Mouse (Mus musculus): Measurements from ENCODE around the gene Tprkb. TPM values are rescaled to one million over a fixed set of nuclear protein-coding genes. Genes with fewer than 3 reads are reported as not detected.
"Not testable (repeated sequence)": the region's sequence is repeated elsewhere in the genome, so short reads cannot be mapped to it uniquely, and the experiment has no call there.

The Tprkb gene
- polyA plus RNA-seq, 1 experiment from 2014 or later: 34.8 TPM

- not testable (repeated sequence) for ATAC-seq (ENCODE audit: insufficient number of reproducible peaks, low FRiP score, low TSS enrichment, low read depth); H3K4me2 ChIP-seq; H3K9ac ChIP-seq; H3K4me3 ChIP-seq; H3K27ac ChIP-seq; H3K36me3 ChIP-seq; H3K4me1 ChIP-seq; H3K27me3 ChIP-seq; H3K9me3 ChIP-seq
- 74% methylated on average over 25 of the region's 25 CpGs for WGBS
Observed at GRCm38 (mm10) chr6:85895061-85895648, 16.5 kb upstream of the Tprkb start.

- 67% methylated on average over 7 of the region's 8 CpGs for WGBS
- not testable (repeated sequence) for H3K4me3 ChIP-seq, H3K36me3 ChIP-seq
Observed at GRCm38 (mm10) chr6:85898596-85899475, 12.8 kb upstream of the Tprkb start.

GRCm38 (mm10) chr6:85902303-85902702, 9.4 kb upstream of the Tprkb start:
- Histone ChIP-seq H3K27me3 (no peaks in the 10 kb centered on the region), H3K4me3 (no peak overlapping the region), H3K27ac (no peak overlapping the region), H3K9me3 (no peaks in the 10 kb centered on the region), H3K4me1 (0 out of 2 replicates have a peak, but pooled peaks cover 2% of the 10 kb centered on the region), H3K36me3 (no peaks in the 10 kb centered on the region), H3K4me2 (no peak overlapping the region), H3K9ac (no peak overlapping the region)
- 95% methylated on average over 2 of the region's 2 CpGs for WGBS
- no peak for ATAC-seq (ENCODE audit: insufficient number of reproducible peaks, low FRiP score, low TSS enrichment, low read depth)

More at GRCm38 (mm10) chr6:85898596-85899475, 12.8 kb upstream of the Tprkb start:
- not testable (repeated sequence) for H3K9me3 ChIP-seq; ATAC-seq (ENCODE audit: insufficient number of reproducible peaks, low FRiP score, low TSS enrichment, low read depth); H3K27ac ChIP-seq; H3K9ac ChIP-seq; H3K27me3 ChIP-seq; H3K4me1 ChIP-seq; H3K4me2 ChIP-seq

GRCm38 (mm10) chr6:85904642-85905061, 7.0 kb upstream of the Tprkb start, which contains the start of gene Nat8f4:
Gene Nat8f4, minus strand, starts transcription at chr6:85904884.
- ATAC-seq (ENCODE audit: insufficient number of reproducible peaks, low FRiP score, low TSS enrichment, low read depth); H3K4me1 ChIP-seq; H3K27ac ChIP-seq; H3K27me3 ChIP-seq; H3K9me3 ChIP-seq; H3K36me3 ChIP-seq; H3K9ac ChIP-seq: not testable (repeated sequence)
- Histone ChIP-seq H3K4me3 (peak within 1 kb of the TSS; percentile 30), H3K4me2 (peak within 1 kb of the TSS; percentile 38)
- 14% methylated on average over 20 of the region's 20 CpGs for WGBS

- WGBS: 69% methylated on average over 2 of the region's 2 CpGs
- ATAC-seq (ENCODE audit: insufficient number of reproducible peaks, low FRiP score, low TSS enrichment, low read depth); H3K9ac ChIP-seq; H3K4me3 ChIP-seq; H3K4me1 ChIP-seq; H3K27me3 ChIP-seq; H3K4me2 ChIP-seq; H3K27ac ChIP-seq; H3K9me3 ChIP-seq; H3K36me3 ChIP-seq: not testable (repeated sequence)
Observed at GRCm38 (mm10) chr6:85906911-85907351, 4.7 kb upstream of the Tprkb start.

- H3K9ac ChIP-seq: no peak overlapping the region
- no peak for ATAC-seq (ENCODE audit: insufficient number of reproducible peaks, low FRiP score, low TSS enrichment, low read depth)
- H3K9me3 ChIP-seq: no peaks in the 10 kb centered on the region
- no peak overlapping the region for H3K27ac ChIP-seq
- no peak overlapping the region for H3K4me2 ChIP-seq
- no peaks in the 10 kb centered on the region for H3K27me3 ChIP-seq
- 0 out of 2 replicates have a peak, but pooled peaks cover 2% of the 10 kb centered on the region for H3K4me1 ChIP-seq
- no peak overlapping the region for H3K4me3 ChIP-seq
- no peaks in the 10 kb centered on the region for H3K36me3 ChIP-seq
- 69% methylated on average over 3 of the region's 3 CpGs for WGBS
Observed at GRCm38 (mm10) chr6:85908341-85908740, 3.3 kb upstream of the Tprkb start.

- Histone ChIP-seq H3K4me1 (peaks cover 1% of the 10 kb centered on the region; the same call in 1 of the 2 replicates), H3K4me3 (no peak overlapping the region), H3K4me2 (no peak overlapping the region), H3K9ac (no peak overlapping the region), H3K36me3 (no peaks in the 10 kb centered on the region), H3K27me3 (no peaks in the 10 kb centered on the region), H3K27ac (no peak overlapping the region), H3K9me3 (no peaks in the 10 kb centered on the region)
- 86% methylated on average over 1 of the region's 1 CpGs for WGBS
- ATAC-seq (ENCODE audit: insufficient number of reproducible peaks, low FRiP score, low TSS enrichment, low read depth): no peak
Observed at GRCm38 (mm10) chr6:85909704-85910103, 2.0 kb upstream of the Tprkb start.

GRCm38 (mm10) chr6:85915141-85915538, 3.5 kb downstream of the Tprkb start:
- no peaks in the 10 kb centered on the region for H3K9me3 ChIP-seq
- peaks cover 6% of the 10 kb centered on the region; the same call in 1 of the 2 replicates for H3K4me1 ChIP-seq
- peak overlapping the region; percentile 58 for H3K4me3 ChIP-seq
- 8% methylated on average over 11 of the region's 11 CpGs for WGBS
- no peaks in the 10 kb centered on the region for H3K36me3 ChIP-seq
- H3K27me3 ChIP-seq: no peaks in the 10 kb centered on the region
- peak overlapping the region; percentile 66 for H3K9ac ChIP-seq
- H3K4me2 ChIP-seq: peak overlapping the region; percentile 71
- peak overlapping the region; percentile 89 for H3K27ac ChIP-seq
- ATAC-seq (ENCODE audit: insufficient number of reproducible peaks, low FRiP score, low TSS enrichment, low read depth): no peak

- H3K4me1 ChIP-seq: not testable (repeated sequence)
- peak; percentile 94 for ATAC-seq (ENCODE audit: insufficient number of reproducible peaks, low FRiP score, low TSS enrichment, low read depth)
- under 1% methylated on average over 59 of the region's 61 CpGs for WGBS
Observed at GRCm38 (mm10) chr6:85915539-85916513, 4.2 kb downstream of the Tprkb start, which contains the start of gene Nat8f1. Gene Nat8f1, minus strand, starts transcription at chr6:85915687.

GRCm38 (mm10) chr6:85916596-85916995, 4.9 kb downstream of the Tprkb start:
- WGBS: 86% methylated on average over 6 of the region's 6 CpGs
- H3K4me2 ChIP-seq: peak overlapping the region; percentile 71
- no peaks in the 10 kb centered on the region for H3K9me3 ChIP-seq
- peak overlapping the region; percentile 66; the same call in 1 of the 2 replicates for H3K9ac ChIP-seq
- peak overlapping the region; percentile 89; the same call in 1 of the 2 replicates for H3K27ac ChIP-seq
- peaks cover 11% of the 10 kb centered on the region; the same call in 1 of the 2 replicates for H3K36me3 ChIP-seq
- ATAC-seq (ENCODE audit: insufficient number of reproducible peaks, low FRiP score, low TSS enrichment, low read depth): no peak
- H3K4me3 ChIP-seq: peak overlapping the region; percentile 58
- H3K27me3 ChIP-seq: no peaks in the 10 kb centered on the region
- H3K4me1 ChIP-seq: peaks cover 6% of the 10 kb centered on the region; the same call in 1 of the 2 replicates

More at GRCm38 (mm10) chr6:85915539-85916513, 4.2 kb downstream of the Tprkb start, which contains the start of gene Nat8f1:
- not testable (repeated sequence) for H3K9me3 ChIP-seq, H3K27me3 ChIP-seq, H3K36me3 ChIP-seq
- peak within 1 kb of the TSS; percentile 71 for H3K4me2 ChIP-seq
- peak within 1 kb of the TSS; percentile 89 for H3K27ac ChIP-seq
- H3K4me3 ChIP-seq: peak within 1 kb of the TSS; percentile 58
- H3K9ac ChIP-seq: peak within 1 kb of the TSS; percentile 66

GRCm38 (mm10) chr6:85918341-85918740, 6.7 kb downstream of the Tprkb start:
- not testable (repeated sequence) for H3K9ac ChIP-seq; H3K27me3 ChIP-seq; H3K9me3 ChIP-seq; ATAC-seq (ENCODE audit: insufficient number of reproducible peaks, low FRiP score, low TSS enrichment, low read depth); H3K27ac ChIP-seq; H3K4me3 ChIP-seq; H3K4me1 ChIP-seq; H3K4me2 ChIP-seq
- 93% methylated on average over 3 of the region's 3 CpGs for WGBS
- H3K36me3 ChIP-seq: peaks cover 22% of the 10 kb centered on the region
